Mouse (Mus musculus): ENCODE measurements around the gene Adamts8. TPM values are rescaled to one million over a fixed set of nuclear protein-coding genes. Genes with fewer than 3 reads are reported as not detected.

The Adamts8 gene
- polyA plus RNA-seq (2012; rRNA removed) = 0.50 and 0.73 TPM in 2 replicates

GRCm38 (mm10) chr9:30942512-30943313, at the start of gene Adamts8:
Gene Adamts8, plus strand, starts transcription at chr9:30942562.

GRCm38 (mm10) chr9:30922197-30922894, 20.0 kb upstream of the Adamts8 start, which contains the start of gene Adamts15:
Gene Adamts15, minus strand, starts transcription at chr9:30922452.

Other genes with a start within 250 kb of the Adamts8 start
- gene Adamts15, start 20.1 kb upstream of the Adamts8 start, polyA plus RNA-seq (2012; rRNA removed) = 5.0 and 8.0 TPM in 2 replicates
- gene Zbtb44, start 88.1 kb downstream of the Adamts8 start, polyA plus RNA-seq (2012; rRNA removed) = 6.3 and 9.4 TPM in 2 replicates
- gene St14, start 189.3 kb downstream of the Adamts8 start, polyA plus RNA-seq (2012; rRNA removed) = 1.2 and 2.5 TPM in 2 replicates

All from central nervous system, embryonic 11.5 days (tissue).